Mouse (Mus musculus) hindbrain, embryonic 14.5 days (tissue): ENCODE measurements around the gene Yars. TPM values are rescaled to one million over a fixed set of nuclear protein-coding genes. Genes with fewer than 3 reads are reported as not detected.

Experiments used
- ATAC-seq: fragments of 200-750 bp; cut with Nextera tagmentation; 2 replicates; pipeline ENCODE4 v1.8.0; 2017; ENCODE audit warnings: moderate number of reproducible peaks, mild to moderate bottlenecking, moderate TSS enrichment, moderate library complexity; ENCODE audit not compliant: low FRiP score
- DNase-seq: peaks from one replicate; pipeline ENCODE4 v3.0.0-alpha.2; 2015; ENCODE audit warnings: low spot score
- H3K27ac ChIP-seq: fragments of 300-500 bp; sonication (generic); 2 replicates; pipeline ENCODE4 v1.5.1; 2014; ENCODE audit warnings: mild to moderate bottlenecking, moderate library complexity
- H3K27me3 ChIP-seq: fragments of 300-500 bp; sonication (generic); 2 replicates; pipeline ENCODE4 v1.6.1; 2014; ENCODE audit warnings: mild to moderate bottlenecking, low read length, mixed read lengths; ENCODE audit not compliant: control insufficient read depth, insufficient read depth
- H3K36me3 ChIP-seq: fragments of 300-500 bp; sonication (generic); replicated peaks from 2 replicates; pipeline ENCODE4 v1.6.1; 2014; ENCODE audit not compliant: control insufficient read depth, insufficient read depth
- H3K4me1 ChIP-seq: fragments of 300-500 bp; sonication (generic); replicated peaks from 2 replicates; pipeline ENCODE4 v1.6.1; 2014; ENCODE audit warnings: antibody characterized with exemption, low read length, mixed read lengths; ENCODE audit not compliant: control insufficient read depth, insufficient read depth
- H3K4me2 ChIP-seq: fragments of 300-500 bp; sonication (generic); replicated peaks from 2 replicates; pipeline ENCODE4 v1.6.1; 2014; ENCODE audit warnings: mild to moderate bottlenecking, moderate library complexity
- H3K4me3 ChIP-seq: fragments of 300-500 bp; sonication (generic); replicated peaks from 2 replicates; pipeline ENCODE4 v1.5.1; 2014; ENCODE audit warnings: mild to moderate bottlenecking, low read length
- H3K9ac ChIP-seq: fragments of 300-500 bp; sonication (generic); 2 replicates; pipeline ENCODE4 v1.6.1; 2014
- H3K9me3 ChIP-seq: fragments of 300-500 bp; sonication (generic); 2 replicates; pipeline ENCODE4 v1.6.1; 2016; ENCODE audit warnings: low read length; ENCODE audit not compliant: control insufficient read depth
- WGBS: fragments of 180-500 bp; shearing (Covaris S2); extraction: QIAGEN DNeasy Blood & Tissue Kit; methylation state at CpG from one replicate; pipeline ENCODE4 v1.1.7; 2014; 5-methylcytosine and 5-hydroxymethylcytosine counted together
- polyA plus RNA-seq: library from polyadenylated mRNA; unstranded; fragments of >200 nt; fragmentation: Nextera tagmentation; extraction: Ambion mirVana; gene quantifications from 2 replicates; pipeline ENCODE4 v1.2.1, GENCODE M21; 2014

Gene Yars
- 111 and 118 TPM in 2 replicates for polyA plus RNA-seq

GRCm38 (mm10) chr4:129189542-129190519 is at the start of gene Yars, which contains the start of gene S100pbp:
Gene Yars, plus strand, starts transcription at chr4:129189760.
Gene S100pbp, minus strand, starts transcription at chr4:129189727.
- no peaks in the 10 kb centered on the region; the same call in 1 of the 2 replicates for H3K36me3 ChIP-seq
- H3K27me3 ChIP-seq, result no peaks in the 10 kb centered on the region
- peak; percentile 97 for DNase-seq
- WGBS, result under 1% methylated on average over 58 of the region's 58 CpGs
- peak within 1 kb of the TSS; percentile 79 for H3K27ac ChIP-seq
- peak within 1 kb of the TSS; percentile 79 for H3K9ac ChIP-seq
- peaks cover 23% of the 10 kb centered on the region for H3K4me1 ChIP-seq
- peak within 1 kb of the TSS; percentile 83 for H3K4me3 ChIP-seq
- no peaks in the 10 kb centered on the region for H3K9me3 ChIP-seq
- peak; percentile 91 for ATAC-seq
- peak within 1 kb of the TSS; percentile 86 for H3K4me2 ChIP-seq

DNA sequence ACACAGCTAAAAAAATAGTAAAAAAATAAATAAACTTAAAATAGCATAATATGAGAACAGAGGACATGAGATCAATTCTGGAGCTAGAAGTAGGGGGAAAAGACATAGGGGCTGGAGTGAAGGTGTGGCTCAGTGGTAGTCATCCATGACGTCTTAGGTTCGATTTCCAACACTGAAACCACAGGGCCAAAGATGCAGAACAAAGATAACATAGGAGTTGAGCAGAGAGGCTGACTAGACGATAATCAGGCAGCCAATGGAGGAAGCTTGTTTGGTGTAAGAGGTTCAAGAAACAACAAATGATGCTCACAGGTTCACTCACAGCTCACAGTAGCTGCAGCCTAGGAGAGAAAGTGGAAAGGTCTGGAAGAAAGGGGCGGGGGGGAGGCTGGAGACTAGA is 48.8 kb upstream of the Yars start:
- no peaks in the 10 kb centered on the region for H3K9me3 ChIP-seq
- H3K27ac ChIP-seq, result no peak overlapping the region
- H3K27me3 ChIP-seq, result peaks cover 10% of the 10 kb centered on the region
- peaks cover 31% of the 10 kb centered on the region for H3K4me1 ChIP-seq
- no peak overlapping the region for H3K4me2 ChIP-seq
- no peak for ATAC-seq
- H3K4me3 ChIP-seq, result no peak overlapping the region
- no peaks in the 10 kb centered on the region for H3K36me3 ChIP-seq
- no peak for DNase-seq
- no peak overlapping the region for H3K9ac ChIP-seq
- 86% methylated on average over 4 of the region's 4 CpGs for WGBS

DNA sequence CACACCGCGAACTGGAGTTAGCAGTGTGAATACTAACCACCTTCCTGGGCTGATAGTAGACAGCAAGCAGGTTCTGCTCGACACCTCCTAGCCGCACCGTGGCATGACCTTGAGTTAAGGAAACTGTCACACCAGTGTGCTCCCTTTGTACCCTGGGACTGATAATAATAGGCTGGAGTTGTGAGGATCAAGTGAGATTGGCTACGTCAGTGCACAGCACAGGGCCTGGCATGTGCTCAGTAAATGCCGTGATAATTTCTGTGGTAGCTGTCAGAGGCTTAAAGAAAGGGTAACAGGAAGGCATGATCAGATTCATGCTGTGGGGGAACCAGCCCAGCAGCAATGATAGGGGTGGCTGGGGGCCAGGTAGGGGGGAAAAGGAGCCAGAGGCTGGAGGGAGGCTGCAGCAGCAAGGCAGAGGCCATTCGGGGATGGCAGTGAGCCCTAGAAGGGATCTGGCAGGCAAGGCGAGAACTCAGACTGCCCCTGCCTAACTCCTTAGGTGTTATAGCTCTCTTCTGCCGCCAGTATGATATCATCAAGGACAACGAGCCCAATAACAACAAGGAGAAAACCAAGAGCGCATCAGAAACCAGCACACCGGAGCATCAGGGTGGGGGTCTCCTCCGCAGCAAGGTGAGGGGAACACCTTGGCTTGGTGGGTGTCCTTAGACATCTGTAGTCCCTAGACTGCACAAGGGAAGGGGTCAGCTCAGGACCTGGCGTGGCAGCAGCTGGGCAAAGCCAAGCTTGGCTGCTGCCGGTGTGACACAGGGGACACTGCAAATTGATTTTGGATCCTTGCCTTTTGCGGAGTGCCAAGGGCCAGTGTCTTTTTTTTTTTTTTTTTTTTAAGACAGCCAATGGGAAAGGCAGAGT is 47.8 kb upstream of the Yars start:
- H3K36me3 ChIP-seq, result no peaks in the 10 kb centered on the region
- no peak overlapping the region for H3K4me3 ChIP-seq
- H3K4me1 ChIP-seq, result peaks cover 31% of the 10 kb centered on the region
- H3K9me3 ChIP-seq, result no peaks in the 10 kb centered on the region
- ATAC-seq (no peak), DNase-seq (no peak)
- no peak overlapping the region for H3K27ac ChIP-seq
- H3K9ac ChIP-seq, result no peak overlapping the region
- 69% methylated on average over 17 of the region's 17 CpGs for WGBS
- H3K27me3 ChIP-seq, result peaks cover 10% of the 10 kb centered on the region
- no peak overlapping the region for H3K4me2 ChIP-seq

DNA sequence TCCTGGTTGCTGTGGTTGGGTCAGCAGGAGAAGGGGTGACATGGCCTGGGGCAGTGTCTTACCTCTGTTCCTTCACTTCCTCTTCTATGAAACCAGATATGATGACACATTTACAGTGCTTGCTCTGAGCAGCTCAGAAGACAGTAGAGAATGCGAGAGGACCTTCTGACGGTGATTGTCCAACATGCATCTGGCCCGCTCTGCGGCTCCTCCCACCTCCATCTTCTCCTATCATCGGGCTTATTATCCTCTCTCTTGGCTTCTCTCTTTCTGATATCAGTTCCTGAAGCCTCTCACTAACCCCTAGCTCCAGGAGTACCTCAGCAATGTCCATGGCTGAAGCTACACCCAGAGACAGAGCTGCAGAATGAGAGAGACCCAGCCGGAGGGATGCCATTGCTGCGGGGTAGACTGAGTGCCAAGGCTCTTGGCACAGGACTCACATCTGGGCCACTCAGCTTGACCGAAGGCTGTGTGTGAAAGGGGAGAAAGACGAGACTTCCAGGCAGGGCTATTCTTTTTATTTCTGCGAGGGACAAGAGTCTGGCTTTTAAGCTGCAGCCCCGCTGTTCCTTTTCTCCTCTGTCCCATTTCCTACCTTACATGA is 47.0 kb upstream of the Yars start:
- ATAC-seq, result no peak
- no peak overlapping the region for H3K9ac ChIP-seq
- no peak overlapping the region for H3K27ac ChIP-seq
- H3K4me1 ChIP-seq, result peaks cover 28% of the 10 kb centered on the region
- peaks cover 8% of the 10 kb centered on the region for H3K27me3 ChIP-seq
- 82% methylated on average over 11 of the region's 11 CpGs for WGBS
- no peak overlapping the region for H3K4me2 ChIP-seq
- H3K9me3 ChIP-seq, result no peaks in the 10 kb centered on the region
- no peaks in the 10 kb centered on the region for H3K36me3 ChIP-seq
- no peak overlapping the region for H3K4me3 ChIP-seq
- no peak for DNase-seq

- WGBS, result 84% methylated on average over 5 of the region's 5 CpGs
- DNase-seq, result no peak
- ATAC-seq, result no peak
These were observed 46.1 kb upstream of the Yars start for GRCm38 (mm10) chr4:129143509-129143908.

DNA sequence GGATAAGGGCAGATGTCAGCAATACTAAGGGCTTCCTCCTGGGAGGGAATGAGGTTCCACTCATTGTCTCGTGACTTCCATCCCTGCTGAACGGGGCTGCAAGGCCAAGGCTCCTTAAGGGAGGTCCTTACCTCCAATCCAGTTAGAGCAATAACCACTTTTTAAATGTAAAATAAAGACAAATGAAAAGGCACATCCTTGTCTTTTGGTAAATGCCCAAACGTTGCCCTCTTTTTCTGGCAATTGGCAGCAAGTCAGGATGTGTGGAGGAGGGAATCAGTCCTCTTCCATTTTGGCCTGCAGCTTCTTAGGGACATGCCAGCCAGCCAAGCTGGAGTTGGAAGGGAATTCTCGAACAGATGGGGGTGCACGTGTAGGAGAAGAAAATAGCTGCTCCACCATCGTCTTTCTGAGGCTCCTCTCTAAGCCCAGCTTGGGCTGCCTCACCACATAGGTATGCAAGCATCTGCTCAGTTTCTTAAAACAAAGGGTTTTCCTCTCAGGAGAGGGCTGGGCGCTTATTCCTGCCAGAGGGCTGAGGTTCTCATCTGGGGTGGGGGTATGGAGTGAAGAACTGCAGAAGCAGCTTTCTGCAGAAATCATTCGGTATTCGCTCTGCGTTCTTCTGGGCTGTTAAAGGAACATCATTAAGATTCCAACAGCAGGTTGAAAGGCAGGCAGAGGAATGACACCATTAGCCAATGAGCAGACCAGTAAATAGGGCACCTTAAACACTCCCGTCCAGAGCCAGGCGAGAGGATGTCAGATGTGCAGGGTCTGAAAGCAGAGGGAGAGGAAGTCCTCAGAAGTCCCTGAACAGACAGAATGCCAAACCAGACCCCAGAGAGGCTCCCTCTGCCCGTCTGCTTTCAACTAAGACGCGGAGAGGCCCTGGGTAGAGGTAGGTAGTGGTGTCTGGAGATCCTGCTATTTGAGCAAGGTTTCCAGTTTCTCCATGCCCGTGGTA is 44.9 kb upstream of the Yars start:
- peaks cover 13% of the 10 kb centered on the region; the same call in 1 of the 2 replicates for H3K36me3 ChIP-seq
- 48% methylated on average over 16 of the region's 16 CpGs for WGBS
- H3K9me3 ChIP-seq, result no peaks in the 10 kb centered on the region
- no peak overlapping the region for H3K4me2 ChIP-seq
- H3K4me3 ChIP-seq, result no peak overlapping the region
- H3K27ac ChIP-seq, result peak overlapping the region; percentile 78
- no peaks in the 10 kb centered on the region for H3K27me3 ChIP-seq
- ATAC-seq, result peak; percentile 43; the same call in 1 of the 2 replicates
- no peak overlapping the region; the same call in 1 of the 2 replicates for H3K9ac ChIP-seq
- peaks cover 27% of the 10 kb centered on the region for H3K4me1 ChIP-seq
- DNase-seq, result no peak

More at GRCm38 (mm10) chr4:129143509-129143908, 46.1 kb upstream of the Yars start:
- Histone ChIP-seq H3K4me1 (peaks cover 28% of the 10 kb centered on the region), H3K27me3 (no peaks in the 10 kb centered on the region), H3K9me3 (no peaks in the 10 kb centered on the region), H3K36me3 (0 out of 2 replicates have a peak, but pooled peaks cover 3% of the 10 kb centered on the region), H3K27ac (no peak overlapping the region), H3K9ac (no peak overlapping the region), H3K4me2 (no peak overlapping the region), H3K4me3 (no peak overlapping the region)

DNA sequence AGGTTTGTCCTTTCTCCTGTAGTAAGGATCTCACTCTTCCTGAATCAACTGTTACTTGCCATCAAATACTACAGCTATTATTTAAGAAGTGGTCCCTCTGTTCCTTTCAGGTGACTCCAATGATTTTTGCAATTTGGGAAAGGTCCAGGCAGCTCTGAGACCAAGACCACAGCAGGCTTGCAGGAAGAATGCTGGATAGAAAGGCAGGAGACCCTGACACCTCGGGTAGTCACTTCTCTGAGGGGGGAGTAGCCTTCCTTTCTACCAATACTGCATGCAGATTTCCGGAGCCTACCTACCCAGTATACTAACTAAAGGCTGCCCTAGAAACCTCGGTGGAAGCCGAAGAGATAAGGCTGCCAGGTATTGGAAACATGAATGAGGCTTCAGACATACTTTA is 44.1 kb upstream of the Yars start:
- no peak overlapping the region for H3K4me2 ChIP-seq
- peaks cover 24% of the 10 kb centered on the region for H3K4me1 ChIP-seq
- no peak overlapping the region for H3K9ac ChIP-seq
- peaks cover 19% of the 10 kb centered on the region for H3K36me3 ChIP-seq
- no peak for ATAC-seq
- 75% methylated on average over 4 of the region's 4 CpGs for WGBS
- no peaks in the 10 kb centered on the region for H3K9me3 ChIP-seq
- no peak overlapping the region for H3K4me3 ChIP-seq
- H3K27ac ChIP-seq, result peak overlapping the region; percentile 78
- DNase-seq, result no peak
- no peaks in the 10 kb centered on the region for H3K27me3 ChIP-seq

DNA sequence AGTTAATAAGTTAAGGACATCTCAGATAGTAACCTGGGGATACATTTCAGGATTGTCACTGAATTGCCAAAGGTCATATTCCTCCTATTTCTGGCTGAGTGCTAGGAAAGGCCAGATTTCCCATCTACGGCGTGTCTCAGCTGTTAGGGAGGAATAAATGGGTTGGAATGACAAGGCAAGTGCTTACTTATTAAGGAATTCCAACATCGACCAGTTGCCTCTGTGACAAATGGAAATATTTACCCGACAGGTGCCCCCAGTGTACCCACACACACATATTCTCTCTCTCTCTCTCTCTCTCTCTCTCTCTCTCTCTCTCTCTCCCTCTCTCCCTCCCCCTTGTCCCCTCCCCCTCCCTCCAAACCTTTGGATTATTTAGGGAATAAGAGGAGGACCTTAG is 43.6 kb upstream of the Yars start:
- WGBS, result 71% methylated on average over 4 of the region's 4 CpGs
- ATAC-seq (no peak), DNase-seq (no peak)
- no peaks in the 10 kb centered on the region for H3K9me3 ChIP-seq
- H3K4me2 ChIP-seq, result no peak overlapping the region
- peak overlapping the region; percentile 78; the same call in 1 of the 2 replicates for H3K27ac ChIP-seq
- peaks cover 24% of the 10 kb centered on the region for H3K36me3 ChIP-seq
- peaks cover 24% of the 10 kb centered on the region for H3K4me1 ChIP-seq
- no peak overlapping the region for H3K4me3 ChIP-seq
- no peaks in the 10 kb centered on the region for H3K27me3 ChIP-seq
- H3K9ac ChIP-seq, result no peak overlapping the region
